Mouse (Mus musculus) ES-Bruce4 (cell line): ENCODE data around the gene Npepps.

Source experiments
- EP300 ChIP-seq: IDR thresholded peaks from 2 replicates; pipeline ENCODE4 v1.6.1; 2011; ENCODE audit warnings: low read depth, low read length; ENCODE audit not compliant: insufficient read depth
- POLR2A ChIP-seq: IDR thresholded peaks from one replicate; pipeline ENCODE4 v1.8.1; 2011; ENCODE audit warnings: low read length; ENCODE audit not compliant: insufficient read depth

GRCm38 (mm10) chr11:97223485-97223884 is 57.0 kb downstream of the Npepps start:
- TF ChIP-seq EP300 (peak; percentile 59; the same call in 1 of the 2 replicates), POLR2A (no peak)
